Mouse (Mus musculus) liver, embryonic 14.5 days (tissue): Measurements from ENCODE around the gene Tns3.

ENCODE experiments used
- CTCF ChIP-seq: IDR thresholded peaks from 2 replicates; pipeline ENCODE4 v1.5.1; 2016; ENCODE audit warnings: antibody characterized with exemption, low read depth, control low read depth
- EP300 ChIP-seq: IDR thresholded peaks from 2 replicates; pipeline ENCODE4 v1.6.1; 2016; ENCODE audit warnings: antibody characterized with exemption, low read depth

DNA sequence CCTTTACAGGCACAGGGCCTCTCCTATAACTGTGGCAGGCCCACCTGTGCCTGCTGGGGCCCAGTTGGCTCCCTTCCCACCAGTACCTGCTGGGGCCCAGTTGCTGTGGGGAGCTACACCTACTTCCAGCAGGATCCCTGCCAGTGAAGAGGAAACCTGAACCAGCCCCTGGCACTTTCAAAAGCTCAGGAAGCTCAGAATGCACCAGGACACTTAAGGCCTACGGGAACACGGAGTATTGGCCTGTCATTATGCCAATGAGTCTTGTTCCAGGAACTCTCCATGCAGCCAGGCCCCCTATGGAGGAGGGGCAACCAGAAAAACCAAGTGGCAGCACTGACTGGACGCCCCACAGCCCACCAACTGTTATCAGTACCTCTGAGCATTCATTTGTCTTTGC, 181.6 kb downstream of the Tns3 start:
- TF ChIP-seq EP300 = no peak
- TF ChIP-seq CTCF = no peak
